Mouse (Mus musculus) kidney, adult 2 months (tissue): ENCODE data around the gene Ahr.

Experiments
- CTCF ChIP-seq: fragments of 200-500 bp; conservative IDR thresholded peaks from 2 replicates; pipeline ENCODE4 v1.5.1; 2011; ENCODE audit warnings: low read depth, mild to moderate bottlenecking, control low read depth, low read length, moderate library complexity, mixed read lengths; ENCODE audit not compliant: insufficient read depth, insufficient read length
- POLR2A ChIP-seq: fragments of 200-500 bp; IDR thresholded peaks from one replicate; pipeline ENCODE4 v1.6.1; 2011; ENCODE audit warnings: low read depth, low read length, control low read depth

DNA sequence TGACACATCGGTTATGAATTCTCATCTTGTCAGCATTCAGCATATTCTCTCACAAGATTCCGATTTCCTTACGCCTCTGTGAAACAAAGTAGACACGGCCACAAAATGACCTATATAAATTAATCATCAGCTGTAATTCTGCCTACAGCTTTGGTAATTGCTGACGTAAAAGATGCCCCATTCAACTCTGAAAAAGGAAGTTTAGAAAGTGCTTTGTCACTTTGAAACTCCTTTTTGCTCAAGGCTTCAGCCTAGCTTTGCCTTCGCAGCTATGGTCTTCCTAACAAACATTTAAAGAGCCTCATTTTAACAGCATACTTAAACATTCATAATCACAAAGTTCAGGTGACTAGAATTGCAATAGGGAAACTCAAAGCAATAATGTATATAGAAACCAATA lies 72.2 kb downstream of the Ahr start:
- no peak for TF ChIP-seq POLR2A
- no peak for TF ChIP-seq CTCF
